Mouse (Mus musculus): ENCODE measurements around the gene Fam19a4. TPM values are rescaled to one million over a fixed set of nuclear protein-coding genes. Genes with fewer than 3 reads are reported as not detected.
"Not testable (repeated sequence)": the region's sequence is repeated elsewhere in the genome, so short reads cannot be mapped to it uniquely, and the experiment has no call there.

Fam19a4 gene
- total RNA-seq, 2 experiments from 2014 or later: 0.12 to 0.29 TPM

DNA sequence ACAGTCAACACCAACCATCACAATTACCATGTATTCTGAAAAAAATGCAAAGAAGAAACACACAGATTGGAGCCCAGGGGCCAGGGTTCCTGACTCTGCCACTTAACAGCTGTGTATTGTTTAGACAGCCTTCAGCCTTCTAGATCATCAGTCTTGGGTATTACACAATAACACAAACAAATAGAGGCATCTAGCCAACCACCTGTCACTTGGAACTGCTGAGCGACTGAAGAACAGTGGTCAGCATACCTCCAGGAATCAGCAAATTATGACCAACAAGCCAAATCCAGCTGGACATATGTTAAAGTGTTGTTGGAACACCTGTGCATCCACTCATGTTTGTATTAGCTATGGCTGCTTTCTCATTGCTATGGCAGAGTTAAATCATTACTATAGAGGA lies 82.7 kb downstream of the Fam19a4 start:
- DNase-seq (ENCODE audit: low spot score in 2 of 2): no peak

DNA sequence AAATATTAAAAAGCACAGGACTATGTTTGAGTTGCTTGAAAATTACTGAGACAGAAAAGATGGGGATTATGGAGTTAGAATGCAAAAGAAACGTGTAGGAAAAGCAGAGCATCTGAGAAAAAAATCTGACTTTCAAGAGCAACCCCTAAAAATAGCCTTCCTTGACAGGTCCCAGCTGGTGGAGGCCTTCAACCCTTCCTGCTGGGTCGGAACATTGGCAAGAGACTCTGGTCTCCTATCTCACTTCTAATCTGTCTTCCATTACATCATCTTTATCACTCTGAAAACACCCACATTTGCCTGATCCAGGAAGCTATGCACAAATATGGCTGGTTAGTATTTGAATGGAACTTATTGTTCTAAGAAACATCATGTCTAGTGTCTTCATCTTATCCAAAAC lies 115.4 kb downstream of the Fam19a4 start:
- no peak for DNase-seq (ENCODE audit: low spot score in 2 of 2)

DNA sequence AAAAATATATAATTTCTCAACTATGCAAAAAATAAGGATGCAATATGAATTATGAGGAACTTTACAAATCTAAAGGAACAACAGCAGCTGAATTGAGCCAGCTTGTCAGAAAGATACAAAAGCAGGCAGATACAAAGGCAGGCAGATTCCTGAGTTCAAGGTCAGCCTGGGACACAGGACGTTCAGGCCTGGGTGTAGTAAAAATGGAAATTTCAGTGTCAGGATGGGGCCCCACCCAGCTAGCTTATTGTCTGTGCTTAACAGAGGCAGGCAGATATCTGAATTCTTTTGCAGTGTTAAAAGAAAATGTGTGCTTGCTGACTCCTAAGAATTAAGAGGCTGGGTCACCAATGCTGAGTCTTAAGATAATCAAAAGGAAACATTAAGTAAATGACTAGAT lies 124.4 kb downstream of the Fam19a4 start:
- DNase-seq (ENCODE audit: low spot score in 2 of 2): no peak

DNA sequence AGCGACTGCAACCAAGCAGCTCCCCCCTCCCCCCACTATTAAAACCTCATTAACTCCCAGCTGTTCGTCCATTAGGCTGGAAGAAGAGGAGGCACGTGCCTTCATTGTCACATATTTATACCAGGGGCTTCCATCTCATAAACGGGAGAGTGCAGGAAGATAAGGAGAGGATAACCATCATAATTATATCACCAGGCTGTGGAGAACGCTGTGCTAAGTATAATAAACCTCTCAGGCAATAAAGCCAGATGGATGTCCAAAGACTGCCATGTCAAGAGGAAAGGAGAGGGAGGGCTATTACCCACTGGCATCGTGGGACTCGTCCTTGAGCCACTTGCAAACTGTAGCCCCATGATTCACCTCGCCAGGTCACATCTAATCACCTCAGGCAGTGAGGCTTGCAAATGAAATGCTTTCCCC lies 151.1 kb downstream of the Fam19a4 start:
- DNase-seq (ENCODE audit: low spot score in 2 of 2): no peak

DNA sequence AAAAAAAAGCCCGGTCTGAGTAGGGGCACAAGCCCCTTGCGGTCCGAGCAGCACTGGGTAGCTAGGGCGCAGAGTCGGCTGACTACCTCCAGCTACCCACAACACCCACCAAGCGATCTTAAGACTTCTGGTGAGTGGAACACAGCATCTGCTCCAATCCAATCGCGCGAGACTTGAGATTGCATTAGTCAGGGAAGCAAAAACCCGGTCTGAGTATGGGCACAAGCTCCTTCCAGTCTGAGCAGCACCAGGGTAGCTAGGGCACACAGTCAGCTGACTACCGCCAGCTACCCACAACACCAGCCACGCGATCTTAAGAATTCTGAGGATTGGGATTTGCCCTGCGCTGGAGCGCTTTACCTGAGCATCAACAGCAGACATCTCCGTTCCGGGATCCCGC lies 183.1 kb downstream of the Fam19a4 start:
- not testable (repeated sequence) for DNase-seq (ENCODE audit: low spot score in 2 of 2)

DNA sequence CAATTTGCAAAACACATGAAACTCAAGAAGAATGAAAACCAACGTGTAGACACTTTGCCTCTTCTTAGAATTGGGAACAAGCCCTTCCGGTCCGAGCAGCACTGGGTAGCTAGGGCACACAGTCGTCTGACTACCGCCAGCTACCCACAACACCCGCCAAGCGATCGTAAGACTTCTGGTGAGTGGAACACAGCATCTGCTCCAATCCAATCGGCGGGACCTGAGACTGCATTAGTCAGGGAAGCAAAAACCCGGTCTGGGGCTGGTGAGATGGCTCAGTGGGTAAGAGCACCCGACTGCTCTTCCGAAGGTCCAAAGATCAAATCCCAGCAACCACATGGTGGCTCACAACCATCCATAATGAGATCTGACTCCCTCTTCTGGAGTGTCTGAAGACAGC lies 183.6 kb downstream of the Fam19a4 start:
- not testable (repeated sequence) for DNase-seq (ENCODE audit: low spot score in 2 of 2)

DNA sequence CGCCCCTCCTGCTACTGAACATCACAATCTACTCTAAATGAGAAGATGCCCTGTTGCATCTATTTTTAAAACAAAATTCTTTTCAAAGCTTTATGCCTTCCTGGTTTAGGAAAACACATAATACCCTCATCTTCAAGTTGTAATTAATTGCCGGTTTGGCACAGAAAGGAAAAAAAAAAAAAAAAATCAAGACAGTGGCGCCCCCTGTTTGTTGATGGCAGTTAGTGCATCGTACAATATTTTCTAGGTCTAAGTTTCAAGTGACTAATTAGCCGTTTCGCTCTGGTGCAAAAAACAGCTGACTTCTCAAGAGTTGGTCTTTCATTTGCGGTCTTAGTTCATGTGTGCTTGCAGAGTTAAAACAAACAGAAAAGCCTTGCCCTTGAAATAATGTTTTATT lies 207.1 kb downstream of the Fam19a4 start:
- DNase-seq (ENCODE audit: low spot score in 2 of 2): no peak

DNA sequence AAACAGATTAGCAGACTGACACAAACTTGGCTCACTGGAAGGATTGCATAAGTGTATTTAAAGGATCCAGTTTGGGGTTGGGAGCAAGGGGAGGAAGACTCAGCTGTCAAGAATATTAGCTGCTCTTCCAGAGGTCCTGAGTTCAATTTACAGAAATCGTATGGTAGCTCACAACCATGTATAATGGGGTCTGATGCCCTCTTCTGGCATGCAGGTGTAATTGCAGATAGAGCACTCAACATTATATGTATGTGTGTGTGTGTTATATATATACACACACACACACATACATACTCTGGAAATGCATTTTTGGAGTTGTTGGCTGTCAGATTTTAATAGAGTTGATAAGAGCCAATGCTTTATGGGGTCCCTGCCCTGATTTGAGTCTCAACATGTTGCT lies 216.3 kb downstream of the Fam19a4 start:
- DNase-seq (ENCODE audit: low spot score in 2 of 2): no peak

DNA sequence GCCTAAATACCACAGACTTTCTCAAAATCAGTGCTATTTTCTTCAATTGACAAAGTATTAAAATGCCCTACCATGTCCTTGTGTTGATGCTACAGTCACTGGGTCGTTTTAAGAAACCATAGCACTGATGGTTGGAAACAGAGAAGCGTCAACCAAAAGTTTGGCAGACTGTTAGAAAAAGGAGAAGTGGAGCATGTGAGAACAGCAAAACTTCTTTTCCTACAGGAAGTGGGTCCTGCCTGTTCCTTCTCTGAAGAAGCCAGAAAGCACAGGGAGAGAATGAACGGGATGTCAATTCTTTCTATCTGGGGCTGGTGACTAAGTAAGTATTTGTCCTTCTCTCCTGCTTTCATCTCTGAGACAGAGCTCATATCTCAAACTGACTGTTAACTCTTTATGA lies 219.6 kb downstream of the Fam19a4 start:
- no peak for DNase-seq (ENCODE audit: low spot score in 2 of 2)

DNA sequence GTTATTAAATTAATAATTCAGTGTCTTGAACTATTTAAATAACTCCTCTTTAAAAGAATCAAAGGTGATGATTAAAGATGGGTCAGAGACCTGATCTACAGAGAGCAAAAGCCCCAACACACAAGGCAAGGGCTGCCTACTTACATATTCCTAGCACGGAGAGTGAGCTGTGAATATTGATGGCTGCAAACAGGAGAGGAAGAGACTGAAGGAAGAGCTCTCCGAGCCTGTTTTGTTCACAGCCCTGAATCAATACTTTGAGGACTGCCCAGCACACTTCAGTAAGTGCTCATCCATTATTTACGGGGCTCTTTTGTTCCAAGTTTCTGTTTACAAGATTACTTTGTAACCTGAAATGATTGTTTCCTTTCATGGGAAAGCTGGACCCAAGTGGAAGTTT lies 233.6 kb downstream of the Fam19a4 start:
- no peak for DNase-seq (ENCODE audit: low spot score in 2 of 2)

DNA sequence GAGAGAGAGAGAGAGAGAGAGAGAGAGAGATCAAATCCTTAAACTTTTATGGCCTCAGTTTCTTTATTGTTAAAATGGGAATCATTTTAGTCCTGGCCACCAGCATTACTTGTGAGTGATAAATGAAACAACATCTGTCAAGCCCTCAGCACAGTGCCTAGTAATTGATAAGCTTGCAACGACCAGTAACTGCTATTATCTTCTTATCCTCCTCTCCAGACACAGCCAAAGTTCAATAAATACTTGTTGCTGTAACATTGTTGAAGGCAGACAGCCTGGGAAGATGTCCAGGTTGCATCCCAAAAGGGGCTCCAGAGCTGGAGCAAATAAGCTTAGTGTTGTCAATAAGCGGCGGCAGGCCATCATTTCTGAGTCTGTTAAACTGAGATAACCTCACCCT lies 257.2 kb downstream of the Fam19a4 start:
- DNase-seq (ENCODE audit: low spot score in 2 of 2): peak in 1 of 2 experiments; percentile 10

DNA sequence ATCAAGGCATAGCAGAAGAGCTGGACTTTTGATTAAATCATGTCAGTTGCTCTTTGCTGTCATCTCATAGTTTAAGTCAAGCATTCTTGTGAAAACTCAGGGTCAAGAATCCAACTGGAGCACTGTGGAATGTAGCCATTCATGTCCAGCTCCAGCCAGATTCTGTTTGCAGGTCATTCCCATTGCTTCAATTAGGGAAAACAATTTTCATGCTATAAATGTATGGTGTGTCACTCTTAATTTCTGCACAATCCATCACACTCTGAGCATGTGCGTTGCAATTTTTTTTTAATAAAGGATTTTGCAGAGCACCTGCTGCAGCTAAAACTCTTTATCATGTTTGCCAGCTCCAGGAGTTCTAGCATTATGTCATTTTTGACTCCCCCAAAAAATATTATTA lies 261.5 kb downstream of the Fam19a4 start:
- DNase-seq (ENCODE audit: low spot score in 2 of 2): no peak

DNA sequence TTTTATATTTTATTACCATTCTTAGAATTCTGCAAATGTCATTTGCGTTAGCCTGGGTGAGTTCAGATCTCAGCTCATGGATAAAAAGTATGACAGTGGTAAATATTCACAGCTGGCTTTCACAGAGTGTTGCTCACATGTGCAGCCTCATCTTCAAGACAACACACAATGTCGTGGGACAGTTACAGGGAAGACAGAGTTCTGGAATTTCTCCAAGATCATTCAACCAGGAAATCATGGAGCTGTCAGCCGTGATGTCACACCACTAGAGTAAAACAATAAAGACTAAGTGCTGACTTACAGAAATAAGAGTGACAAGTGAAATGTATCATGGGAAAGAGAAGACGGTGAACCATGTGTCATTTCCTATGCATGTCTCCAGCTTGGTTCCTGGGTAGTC lies 262.8 kb downstream of the Fam19a4 start:
- DNase-seq (ENCODE audit: low spot score in 2 of 2): no peak

Other genes with a start within 250 kb of the Fam19a4 start
- 10 to 100 TPM in 1 of 2 experiments, 1 to 10 TPM in 1; 9.9 to 13.6 TPM for gene Eogt, start 88.8 kb upstream of the Fam19a4 start, total RNA-seq (2021)
- 10 to 100 TPM; 35.0 to 40.4 TPM for gene Tmf1, start 118.7 kb upstream of the Fam19a4 start, total RNA-seq (2021)
- gene Uba3, start 145.2 kb upstream of the Fam19a4 start, total RNA-seq (2021): 10 to 100 TPM; 60.1 to 71.6 TPM
- gene Arl6ip5, start 150.3 kb upstream of the Fam19a4 start, total RNA-seq (2021): 100 to 1,000 TPM; 307 to 318 TPM
- 100 to 1,000 TPM; 156 to 173 TPM for gene Lmod3, start 192.3 kb upstream of the Fam19a4 start, total RNA-seq (2021)